Mouse (Mus musculus) adrenal gland, adult 18-20 months (tissue): ENCODE results near the gene Derl3. TPM values are rescaled to one million over a fixed set of nuclear protein-coding genes. Genes with fewer than 3 reads are reported as not detected.

Experiments used
- DNase-seq, 2 experiments: peaks; one replicate each; pipeline ENCODE4 v3.0.0; 2021 to 2022; ENCODE audit warnings: low spot score in 2 of 2
- total RNA-seq, 2 experiments: library from RNA; stranded (reverse); gene quantifications; 1 replicate in 1 of 2; 2 replicates in 1 of 2; pipeline ENCODE4 v1.2.3; 2021

Derl3 gene
- total RNA-seq, 2 experiments from 2014 or later = 1.4 to 2.3 TPM

DNA sequence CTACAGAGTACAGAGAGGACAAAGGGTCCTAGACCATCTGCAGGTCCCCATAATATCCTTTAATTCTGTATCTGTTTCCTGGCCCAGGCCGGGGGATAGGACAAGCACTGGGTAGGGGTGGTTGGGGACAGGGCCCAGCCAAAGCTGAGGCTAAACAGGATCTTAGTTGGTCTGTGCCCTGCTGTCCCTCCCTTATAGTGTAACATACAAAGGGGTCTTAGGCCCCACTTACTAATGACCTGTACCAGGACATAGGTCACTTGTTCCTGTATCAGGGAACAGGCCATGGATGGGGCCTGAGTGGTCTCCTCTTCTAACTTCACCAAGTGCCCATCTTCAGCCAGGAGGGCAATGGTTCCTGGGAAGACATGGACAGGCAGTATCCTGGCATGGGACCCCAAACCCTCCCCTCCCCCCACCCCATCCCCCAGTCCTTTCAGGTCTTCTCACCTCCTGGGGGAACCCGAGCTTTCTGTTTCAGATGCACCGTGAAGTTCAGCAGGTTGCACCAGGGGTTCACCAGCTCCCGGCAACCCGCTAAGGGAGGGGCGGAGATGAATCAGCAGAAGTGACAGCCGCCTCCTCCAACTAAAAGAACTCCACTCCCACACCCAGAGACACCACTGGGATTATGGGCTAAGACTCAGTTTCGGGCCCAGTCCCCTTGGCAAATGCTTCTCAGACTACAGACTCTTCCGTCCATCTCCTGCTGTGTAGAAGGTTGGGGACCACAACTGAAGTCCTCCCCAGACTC, 46.4 kb downstream of the Derl3 start:
- no peak for DNase-seq

DNA sequence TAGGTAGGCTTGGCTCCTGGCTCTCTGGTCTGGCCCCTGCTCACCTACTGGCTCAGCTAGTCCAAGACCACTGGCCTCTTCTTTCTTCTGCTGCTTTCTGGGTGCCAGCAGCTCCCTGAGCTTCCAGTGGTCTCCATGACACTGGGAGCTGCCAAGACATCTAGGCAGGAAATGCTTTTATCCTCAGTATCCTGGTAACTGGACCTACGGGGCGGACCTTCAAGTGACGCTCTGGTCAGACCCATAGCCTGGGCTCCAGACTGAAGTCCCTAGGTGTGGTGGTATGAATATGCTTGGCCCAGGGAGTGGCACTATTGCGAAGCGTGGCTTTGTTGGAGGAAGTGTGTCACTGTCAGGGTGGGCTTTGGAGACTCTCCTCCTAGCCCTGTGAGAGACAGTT, 47.3 kb downstream of the Derl3 start, which contains the start of gene Gm867:
Gene Gm867 (minus strand): TSS at position 153 of the 400 bp plus-strand sequence.
- DNase-seq = no peak

DNA sequence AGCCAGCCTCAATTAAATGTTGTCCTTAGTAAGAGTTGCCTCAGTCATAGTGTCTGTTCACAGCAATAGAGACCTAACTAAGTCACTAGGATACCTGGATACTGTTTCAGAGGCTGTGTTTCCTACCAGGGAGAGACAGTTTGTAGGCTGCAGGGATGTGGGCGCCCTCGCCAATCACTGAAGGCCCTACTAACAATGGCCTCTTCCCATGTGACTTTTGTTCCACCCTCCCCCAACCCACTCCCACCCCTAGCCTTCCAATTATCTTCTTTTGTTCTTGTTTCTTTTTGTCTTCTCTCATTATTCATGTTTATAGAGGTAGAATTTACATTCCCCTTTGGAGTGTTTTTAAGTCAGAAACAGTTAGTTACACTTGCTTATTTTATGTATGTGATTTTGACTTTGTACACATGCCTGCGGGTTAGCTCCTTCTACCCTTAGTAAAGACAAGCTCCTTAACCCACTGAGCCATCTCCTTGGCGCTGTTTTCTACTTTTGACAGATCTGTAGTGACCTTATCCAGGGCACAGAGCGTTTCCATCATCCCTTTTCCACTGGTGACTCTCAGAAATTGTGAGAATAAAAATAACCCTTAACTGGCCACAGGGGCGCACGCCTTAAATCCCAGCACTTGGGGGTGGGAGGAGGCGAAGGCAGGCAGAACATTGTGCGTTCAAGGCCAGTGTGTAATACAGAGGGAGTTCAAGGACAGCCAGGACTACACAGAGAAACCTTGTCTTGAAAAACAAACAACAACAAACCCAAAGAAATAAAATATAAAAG, 48.0 kb downstream of the Derl3 start:
- DNase-seq = no peak

DNA sequence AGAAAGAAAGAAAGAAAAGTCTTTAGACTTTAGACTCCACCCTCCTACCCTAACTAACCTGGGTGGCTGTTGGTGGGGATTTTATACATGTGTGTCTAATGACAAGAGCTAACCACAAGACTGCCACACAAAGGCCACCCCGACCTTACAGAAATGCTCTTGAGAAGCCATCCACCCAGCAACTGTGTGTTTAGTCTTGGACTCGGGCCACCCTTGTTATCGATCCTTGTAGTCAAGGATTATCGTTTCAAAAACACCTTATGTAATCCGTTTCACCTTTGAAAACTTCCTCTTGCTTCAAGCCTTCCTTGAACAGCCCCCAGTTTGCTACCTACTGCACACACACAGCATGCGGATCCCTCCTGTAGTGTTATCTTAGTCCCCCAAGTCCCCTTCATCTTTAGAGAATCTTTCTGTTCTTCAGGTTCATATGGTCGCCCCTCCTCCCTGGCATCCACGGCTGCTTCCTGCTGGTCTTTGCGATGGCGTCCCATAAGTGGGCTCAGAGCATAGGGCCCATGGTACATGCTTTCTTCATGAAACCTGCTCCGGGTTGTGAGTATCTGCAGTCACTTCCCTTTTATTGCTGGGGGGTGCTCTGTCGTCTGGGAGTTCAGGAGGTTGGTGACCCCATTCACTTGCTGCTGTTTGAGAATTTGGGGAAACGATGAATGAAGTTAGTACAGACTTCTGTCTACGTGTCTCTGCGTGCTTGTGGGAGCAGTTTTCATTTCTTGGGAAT, 49.7 kb downstream of the Derl3 start, which contains the start of gene Vpreb3:
Gene Vpreb3 (plus strand): TSS at position 322 of the 742 bp plus-strand sequence.
- no peak for DNase-seq

DNA sequence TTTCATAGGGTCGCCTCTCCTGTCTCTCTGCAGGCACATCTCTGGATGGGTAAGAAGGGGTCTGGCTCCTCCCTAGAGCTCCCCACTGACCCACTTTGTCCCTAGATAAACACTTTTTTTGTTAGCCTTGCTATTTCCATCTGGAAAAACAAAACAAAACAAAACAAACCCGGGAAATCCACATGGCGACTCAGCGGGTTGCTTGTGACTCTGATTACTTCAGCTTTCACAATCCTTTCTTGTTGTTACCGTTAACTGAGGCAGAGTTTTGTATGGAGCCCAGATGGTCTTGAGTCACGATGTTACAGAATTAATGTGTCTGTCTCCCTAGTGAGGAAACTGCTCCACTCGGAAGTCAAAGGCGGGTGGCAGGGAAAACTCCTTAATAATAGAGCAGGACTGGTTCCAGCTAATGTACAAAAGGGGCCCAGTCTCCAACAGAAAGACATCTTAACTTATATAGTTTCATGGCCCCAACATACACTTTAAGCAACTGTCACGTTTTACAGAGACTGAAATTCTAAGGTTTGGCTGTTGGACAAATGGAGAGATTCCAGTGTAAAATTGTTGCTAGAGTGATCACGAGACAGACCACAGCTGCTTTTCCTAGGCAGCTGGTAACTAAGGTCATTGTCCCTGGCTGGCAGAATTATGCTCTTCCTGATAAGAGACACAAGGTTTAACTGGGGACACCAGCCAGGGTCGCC, 51.0 kb downstream of the Derl3 start:
- DNase-seq = no peak

DNA sequence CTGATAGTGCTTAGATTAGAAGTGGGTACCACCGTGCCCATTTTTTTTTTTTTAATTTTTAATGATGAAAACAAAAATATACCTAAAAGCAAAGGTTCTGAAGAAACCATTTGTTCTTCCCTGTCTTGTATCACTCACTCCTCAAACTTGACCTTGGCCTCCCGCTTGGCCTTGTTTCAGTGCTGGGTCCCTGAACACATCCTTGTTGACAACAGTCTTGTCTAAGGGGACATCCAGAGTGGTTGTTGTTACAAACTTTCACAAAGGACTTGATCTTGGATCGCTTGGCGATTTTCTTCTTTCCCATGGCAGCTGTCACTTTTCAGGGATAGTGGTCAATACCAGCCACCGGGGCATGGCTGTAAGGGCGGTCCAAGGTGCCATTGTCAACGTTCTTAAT, 52.0 kb downstream of the Derl3 start:
- DNase-seq = peak in 1 of 2 experiments; percentile 1

Other genes starting within 250 kb of the Derl3 start
- gene Susd2, start 249.4 kb upstream of the Derl3 start, total RNA-seq = 10 to 100 TPM; 10.4 to 10.7 TPM
- gene Cabin1, start 129.1 kb upstream of the Derl3 start, total RNA-seq = 10 to 100 TPM; 25.8 to 32.3 TPM
- gene Ddt, start 120.0 kb upstream of the Derl3 start, total RNA-seq = 100 to 1,000 TPM; 137 to 153 TPM
- not detected for gene Gm20441, start 112.5 kb upstream of the Derl3 start, total RNA-seq
- 10 to 100 TPM; 19.5 to 30.6 TPM for gene Gstt3, start 112.0 kb upstream of the Derl3 start, total RNA-seq
- gene Gstt1, start 94.8 kb upstream of the Derl3 start, total RNA-seq = 10 to 100 TPM; 57.9 to 82.4 TPM
- gene Gstt4, start 70.9 kb upstream of the Derl3 start, total RNA-seq = not detected
- gene Gstt2, start 56.0 kb upstream of the Derl3 start, total RNA-seq = 10 to 100 TPM; 25.5 to 31.1 TPM
- 100 to 1,000 TPM; 221 to 268 TPM for gene Mif, start 33.2 kb upstream of the Derl3 start, total RNA-seq
- gene Smarcb1, start 28.2 kb downstream of the Derl3 start, total RNA-seq = 10 to 100 TPM; 64.4 to 70.6 TPM
- gene Chchd10, start 39.7 kb downstream of the Derl3 start, total RNA-seq = 1,000 to 10,000 TPM in 1 of 2 experiments, 100 to 1,000 TPM in 1; 918 to 1,521 TPM
- 1 to 10 TPM; 5.4 to 5.7 TPM for gene Mmp11, start 43.1 kb downstream of the Derl3 start, total RNA-seq
- gene Gm867, start 47.3 kb downstream of the Derl3 start, total RNA-seq = under 1 TPM; 0.63 to 0.64 TPM
- gene Vpreb3, start 49.6 kb downstream of the Derl3 start, total RNA-seq = not detected
- gene Gm5134, start 61.1 kb downstream of the Derl3 start, total RNA-seq = not detected
- gene Zfp280b, start 139.2 kb downstream of the Derl3 start, total RNA-seq = 1 to 10 TPM; 5.8 to 6.9 TPM
- gene Slc5a4b, start 217.5 kb downstream of the Derl3 start, total RNA-seq = not detected